Mouse (Mus musculus) heart, adult 2 months (tissue): ENCODE data around the gene Med16. TPM values are rescaled to one million over a fixed set of nuclear protein-coding genes. Genes with fewer than 3 reads are reported as not detected.

Experiments used
- DNase-seq, 2 experiments: peaks; one replicate each; pipeline ENCODE4 v3.0.0; 2021
- H3K27ac ChIP-seq: fragments of 200-600 bp; 2 replicates; pipeline ENCODE4 v1.8.1; 2022
- H3K27me3 ChIP-seq: fragments of 200-500 bp; 2 replicates; pipeline ENCODE4 v1.6.1; 2012; ENCODE audit warnings: mild to moderate bottlenecking, low read length, inconsistent platforms, mixed read lengths; ENCODE audit not compliant: control insufficient read depth, insufficient read depth
- H3K36me3 ChIP-seq: fragments of 200-500 bp; 2 replicates; pipeline ENCODE4 v1.6.1; 2012; ENCODE audit warnings: low read length, inconsistent platforms; ENCODE audit not compliant: control insufficient read depth, insufficient read depth
- H3K4me1 ChIP-seq: fragments of 200-500 bp; 2 replicates; pipeline ENCODE4 v1.6.1; 2011; ENCODE audit warnings: low read length; ENCODE audit not compliant: control insufficient read depth, insufficient read depth
- H3K4me3 ChIP-seq: fragments of 200-600 bp; 2 replicates; pipeline ENCODE4 v1.8.1; 2022
- H3K79me2 ChIP-seq: fragments of 200-500 bp; replicated peaks from 2 replicates; pipeline ENCODE4 v1.6.1; 2012; ENCODE audit warnings: mild to moderate bottlenecking, inconsistent platforms, low read length, moderate library complexity, mixed read lengths; ENCODE audit not compliant: control insufficient read depth, insufficient read depth
- H3K9ac ChIP-seq: fragments of 200-500 bp; 2 replicates; pipeline ENCODE4 v1.6.1; 2012; ENCODE audit warnings: low read depth, mild to moderate bottlenecking, control low read depth, inconsistent platforms, low read length, mixed read lengths
- CTCF ChIP-seq: fragments of 200-600 bp; IDR thresholded peaks from 2 replicates; pipeline ENCODE4 v1.8.1; 2022; ENCODE audit warnings: antibody characterized with exemption, mild to moderate bottlenecking, moderate library complexity
- EP300 ChIP-seq: fragments of 200-500 bp; IDR thresholded peaks from 2 replicates; pipeline ENCODE4 v1.6.1; 2011; ENCODE audit warnings: low read depth, low read length, control low read depth; ENCODE audit not compliant: insufficient read depth
- POLR2A ChIP-seq: fragments of 200-500 bp; IDR thresholded peaks from 2 replicates; pipeline ENCODE4 v1.6.1; 2011; ENCODE audit warnings: mild to moderate bottlenecking, low read depth, low read length, control low read depth; ENCODE audit not compliant: insufficient read depth
- WGBS: fragments of 180-500 bp; shearing (Covaris S2); methylation state at CpG from one replicate; pipeline ENCODE4 v1.1.7; 2018; 5-methylcytosine and 5-hydroxymethylcytosine counted together
- intact Hi-C: fragments of 180-260 bp; cut with DNase I; formaldehyde crosslinking; loops from one replicate; pipeline ENCODE4 v1.15.1; 2025
- polyA plus RNA-seq: library from polyadenylated mRNA; depleted of rRNA; stranded (reverse); fragments of >200 nt; gene quantifications from 2 replicates; pipeline ENCODE4 v1.2.3, GENCODE M21; 2012
- total RNA-seq, 2 experiments: library from RNA; stranded (reverse); gene quantifications; 2 replicates each; pipeline ENCODE4 v1.2.3; 2021

Gene Med16
- total and polyA plus RNA-seq, 3 experiments = 40.8 to 62.4 (median 54.1) TPM

- TF ChIP-seq POLR2A = no peak
- no peak for TF ChIP-seq CTCF
- TF ChIP-seq EP300 = no peak
- Histone ChIP-seq H3K36me3 (no peaks in the 10 kb centered on the region), H3K4me1 (no peaks in the 10 kb centered on the region; the same call in 1 of the 2 replicates), H3K27me3 (no peaks in the 10 kb centered on the region), H3K4me3 (no peak overlapping the region), H3K79me2 (no peaks in the 10 kb centered on the region), H3K9ac (no peak overlapping the region), H3K27ac (no peak overlapping the region)
- intact Hi-C loops = loop anchor here (5.0 kb wide), 1 partner anchor 34 kb away; no protein-coding TSS in a partner anchor
- no peak for DNase-seq
- WGBS = 78% methylated on average over 11 of the region's 11 CpGs
Observed at GRCm38 (mm10) chr10:79866601-79867000, 42.1 kb downstream of the Med16 start.

- no peaks in the 10 kb centered on the region for H3K79me2 ChIP-seq
- no peaks in the 10 kb centered on the region for H3K27me3 ChIP-seq
- 23% methylated on average over 19 of the region's 19 CpGs for WGBS
- peak overlapping the region; percentile 16 for H3K9ac ChIP-seq
- no peaks in the 10 kb centered on the region for H3K36me3 ChIP-seq
- no peaks in the 10 kb centered on the region; the same call in 1 of the 2 replicates for H3K4me1 ChIP-seq
- H3K4me3 ChIP-seq = no peak overlapping the region
- intact Hi-C loops = loop anchor here (5.0 kb wide), 1 partner anchor 34 kb away; no protein-coding TSS in a partner anchor
- no peak for TF ChIP-seq EP300
- peak; percentile 68 for TF ChIP-seq CTCF
- H3K27ac ChIP-seq = no peak overlapping the region
- DNase-seq = peak; percentile 42 to 50
Observed at GRCm38 (mm10) chr10:79865801-79866295, 42.9 kb downstream of the Med16 start.

GRCm38 (mm10) chr10:79865189-79865601 is 43.5 kb downstream of the Med16 start:
- Histone ChIP-seq H3K9ac (peak overlapping the region; percentile 16; the same call in 1 of the 2 replicates), H3K79me2 (peaks cover 4% of the 10 kb centered on the region), H3K27me3 (no peaks in the 10 kb centered on the region), H3K36me3 (no peaks in the 10 kb centered on the region), H3K4me1 (no peaks in the 10 kb centered on the region; the same call in 1 of the 2 replicates), H3K4me3 (no peak overlapping the region), H3K27ac (no peak overlapping the region)
- no peak for TF ChIP-seq CTCF
- TF ChIP-seq EP300 = no peak
- no peak for TF ChIP-seq POLR2A
- intact Hi-C loops = loop anchor here (5.0 kb wide), 1 partner anchor 33 kb away; no protein-coding TSS in a partner anchor
- WGBS = 42% methylated on average over 12 of the region's 12 CpGs
- DNase-seq = no peak

GRCm38 (mm10) chr10:79864351-79865188 is 44.2 kb downstream of the Med16 start:
- no peak overlapping the region for H3K9ac ChIP-seq
- WGBS = 64% methylated on average over 10 of the region's 10 CpGs
- TF ChIP-seq POLR2A (no peak), EP300 (no peak), CTCF (no peak)
- H3K79me2 ChIP-seq = peaks cover 4% of the 10 kb centered on the region
- no peak overlapping the region for H3K4me3 ChIP-seq
- intact Hi-C loops = loop anchor here (5.0 kb wide), 1 partner anchor 32 kb away; no protein-coding TSS in a partner anchor
- no peak overlapping the region for H3K27ac ChIP-seq
- DNase-seq = no peak
- H3K4me1 ChIP-seq = peaks cover 3% of the 10 kb centered on the region
- no peaks in the 10 kb centered on the region for H3K36me3 ChIP-seq
- H3K27me3 ChIP-seq = no peaks in the 10 kb centered on the region

- no peak for DNase-seq
- peaks cover 2% of the 10 kb centered on the region; the same call in 1 of the 2 replicates for H3K36me3 ChIP-seq
- intact Hi-C loops = no loop called here
- TF ChIP-seq POLR2A (no peak), CTCF (no peak), EP300 (no peak)
- peaks cover 13% of the 10 kb centered on the region for H3K4me1 ChIP-seq
- H3K27ac ChIP-seq = no peak overlapping the region
- H3K9ac ChIP-seq = no peak overlapping the region
- H3K79me2 ChIP-seq = peaks cover 4% of the 10 kb centered on the region
- 64% methylated on average over 10 of the region's 10 CpGs for WGBS
- H3K27me3 ChIP-seq = no peaks in the 10 kb centered on the region
- no peak overlapping the region for H3K4me3 ChIP-seq
Observed at GRCm38 (mm10) chr10:79862925-79863324, 45.8 kb downstream of the Med16 start.
